Mouse (Mus musculus): ENCODE measurements at regions not wholly inside any gene's neighbourhood (a gene's known extent, or its start where the extent isn't known, plus 50 kb on each side); places are given as distances from the start of the nearest gene placed in this dataset.
"Not testable (repeated sequence)": the region's sequence is repeated elsewhere in the genome, so short reads cannot be mapped to it uniquely, and the experiment has no call there.

GRCm38 (mm10) chr7:73251187-73251740, 124.0 kb upstream of the Rgma start:
- no peak for ATAC-seq (ENCODE audit: low FRiP score, low TSS enrichment)
- H3K4me2 ChIP-seq (replicated peaks; ENCODE audit: low read depth): no peak overlapping the region
- TF ChIP-seq EP300 (optimal IDR thresholded peaks at IDR 0.05) (no peak), CTCF (IDR thresholded peaks at IDR 0.05; ENCODE audit: low read depth) (no peak)
- no peak overlapping the region for H3K9ac ChIP-seq (ENCODE audit: low read length)
- DNase-seq (ENCODE audit: low spot score): no peak
- WGBS: 68% methylated on average over 6 of the region's 6 CpGs
- no peaks in the 10 kb centered on the region for H3K27me3 ChIP-seq (ENCODE audit: control insufficient read depth, insufficient read depth, low read length)
- no peaks in the 10 kb centered on the region for H3K9me3 ChIP-seq (ENCODE audit: control insufficient read depth, low read length)
- H3K4me3 ChIP-seq (ENCODE audit: low read depth, low read length): no peak overlapping the region
- no peaks in the 10 kb centered on the region for H3K36me3 ChIP-seq (ENCODE audit: control insufficient read depth, insufficient read depth, low read length)
- H3K27ac ChIP-seq (replicated peaks): no peak overlapping the region
- H3K4me1 ChIP-seq (replicated peaks; ENCODE audit: control insufficient read depth, insufficient read depth): no peaks in the 10 kb centered on the region

- DNase-seq (ENCODE audit: low spot score); H3K36me3 ChIP-seq (ENCODE audit: control insufficient read depth, insufficient read depth, low read length); H3K4me3 ChIP-seq (ENCODE audit: low read depth, low read length); H3K9ac ChIP-seq (ENCODE audit: low read length); ATAC-seq (ENCODE audit: low FRiP score, low TSS enrichment); H3K4me1 ChIP-seq (replicated peaks; ENCODE audit: control insufficient read depth, insufficient read depth); H3K9me3 ChIP-seq (ENCODE audit: control insufficient read depth, low read length); H3K27ac ChIP-seq (replicated peaks); H3K27me3 ChIP-seq (ENCODE audit: control insufficient read depth, insufficient read depth, low read length); H3K4me2 ChIP-seq (replicated peaks; ENCODE audit: low read depth): not testable (repeated sequence)
- 73% methylated on average over 5 of the region's 7 CpGs for WGBS
Observed at GRCm38 (mm10) chr7:73254972-73255371, 120.3 kb upstream of the Rgma start.

- no peak for ATAC-seq (ENCODE audit: low FRiP score, low TSS enrichment)
- TF ChIP-seq EP300 (optimal IDR thresholded peaks at IDR 0.05) (no peak), CTCF (IDR thresholded peaks at IDR 0.05; ENCODE audit: low read depth) (no peak)
Observed at GRCm38 (mm10) chr7:73260140-73260539, 115.2 kb upstream of the Rgma start.

GRCm38 (mm10) chr7:73261750-73262149, 113.6 kb upstream of the Rgma start:
- DNase-seq (ENCODE audit: low spot score) (no peak), ATAC-seq (ENCODE audit: low FRiP score, low TSS enrichment) (no peak)
- H3K4me3 ChIP-seq (ENCODE audit: low read depth, low read length): no peak overlapping the region
- H3K27me3 ChIP-seq (ENCODE audit: control insufficient read depth, insufficient read depth, low read length): no peaks in the 10 kb centered on the region
- no peaks in the 10 kb centered on the region for H3K4me1 ChIP-seq (replicated peaks; ENCODE audit: control insufficient read depth, insufficient read depth)
- TF ChIP-seq CTCF (IDR thresholded peaks at IDR 0.05; ENCODE audit: low read depth): no peak
- no peak for TF ChIP-seq EP300 (optimal IDR thresholded peaks at IDR 0.05)
- no peaks in the 10 kb centered on the region for H3K9me3 ChIP-seq (ENCODE audit: control insufficient read depth, low read length)
- no peaks in the 10 kb centered on the region for H3K36me3 ChIP-seq (ENCODE audit: control insufficient read depth, insufficient read depth, low read length)
- 66% methylated on average over 5 of the region's 5 CpGs for WGBS
- H3K27ac ChIP-seq (replicated peaks): no peak overlapping the region
- no peak overlapping the region for H3K9ac ChIP-seq (ENCODE audit: low read length)
- H3K4me2 ChIP-seq (replicated peaks; ENCODE audit: low read depth): no peak overlapping the region

More at GRCm38 (mm10) chr7:73260140-73260539, 115.2 kb upstream of the Rgma start:
- no peaks in the 10 kb centered on the region for H3K27me3 ChIP-seq (ENCODE audit: control insufficient read depth, insufficient read depth, low read length)
- no peaks in the 10 kb centered on the region for H3K4me1 ChIP-seq (replicated peaks; ENCODE audit: control insufficient read depth, insufficient read depth)
- no peaks in the 10 kb centered on the region for H3K9me3 ChIP-seq (ENCODE audit: control insufficient read depth, low read length)
- no peak overlapping the region for H3K4me2 ChIP-seq (replicated peaks; ENCODE audit: low read depth)
- H3K36me3 ChIP-seq (ENCODE audit: control insufficient read depth, insufficient read depth, low read length): no peaks in the 10 kb centered on the region
- no peak overlapping the region for H3K4me3 ChIP-seq (ENCODE audit: low read depth, low read length)
- H3K9ac ChIP-seq (ENCODE audit: low read length): no peak overlapping the region
- 70% methylated on average over 4 of the region's 4 CpGs for WGBS
- DNase-seq (ENCODE audit: low spot score): no peak
- H3K27ac ChIP-seq (replicated peaks): no peak overlapping the region

- no peaks in the 10 kb centered on the region for H3K4me1 ChIP-seq (replicated peaks; ENCODE audit: control insufficient read depth, insufficient read depth)
- WGBS: 59% methylated on average over 3 of the region's 3 CpGs
- no peaks in the 10 kb centered on the region for H3K9me3 ChIP-seq (ENCODE audit: control insufficient read depth, low read length)
- no peaks in the 10 kb centered on the region for H3K36me3 ChIP-seq (ENCODE audit: control insufficient read depth, insufficient read depth, low read length)
- no peak overlapping the region for H3K4me2 ChIP-seq (replicated peaks; ENCODE audit: low read depth)
- H3K27ac ChIP-seq (replicated peaks): no peak overlapping the region
- no peak overlapping the region for H3K9ac ChIP-seq (ENCODE audit: low read length)
- DNase-seq (ENCODE audit: low spot score): no peak
- H3K27me3 ChIP-seq (ENCODE audit: control insufficient read depth, insufficient read depth, low read length): no peaks in the 10 kb centered on the region
- TF ChIP-seq CTCF (IDR thresholded peaks at IDR 0.05; ENCODE audit: low read depth): no peak
- no peak for TF ChIP-seq EP300 (optimal IDR thresholded peaks at IDR 0.05)
- no peak overlapping the region for H3K4me3 ChIP-seq (ENCODE audit: low read depth, low read length)
- no peak for ATAC-seq (ENCODE audit: low FRiP score, low TSS enrichment)
Observed at GRCm38 (mm10) chr7:73262526-73262925, 112.8 kb upstream of the Rgma start.

GRCm38 (mm10) chr7:73269626-73270025, 105.7 kb upstream of the Rgma start:
- no peak for DNase-seq (ENCODE audit: low spot score)
- no peaks in the 10 kb centered on the region for H3K36me3 ChIP-seq (ENCODE audit: control insufficient read depth, insufficient read depth, low read length)

More at GRCm38 (mm10) chr7:73269626-73270025, 105.7 kb upstream of the Rgma start:
- Histone ChIP-seq H3K4me2 (replicated peaks; ENCODE audit: low read depth) (no peak overlapping the region), H3K27ac (replicated peaks) (no peak overlapping the region), H3K4me1 (replicated peaks; ENCODE audit: control insufficient read depth, insufficient read depth) (no peaks in the 10 kb centered on the region), H3K9ac (ENCODE audit: low read length) (no peak overlapping the region), H3K27me3 (ENCODE audit: control insufficient read depth, insufficient read depth, low read length) (no peaks in the 10 kb centered on the region), H3K9me3 (ENCODE audit: control insufficient read depth, low read length) (no peaks in the 10 kb centered on the region), H3K4me3 (ENCODE audit: low read depth, low read length) (no peak overlapping the region)
- 73% methylated on average over 3 of the region's 3 CpGs for WGBS
- ATAC-seq (ENCODE audit: low FRiP score, low TSS enrichment): no peak
- TF ChIP-seq CTCF (IDR thresholded peaks at IDR 0.05; ENCODE audit: low read depth) (peak; percentile 32; the same call in 1 of the 2 replicates), EP300 (optimal IDR thresholded peaks at IDR 0.05) (no peak)
